Mouse (Mus musculus) CH12.LX (cell line): Measurements from ENCODE around the gene Cep55. TPM values are rescaled to one million over a fixed set of nuclear protein-coding genes. Genes with fewer than 3 reads are reported as not detected.

Experiments used
- DNase-seq: peaks from one replicate; pipeline ENCODE4 v3.0.0-alpha.2; 2013; ENCODE audit errors: extremely low read depth
- H3K27ac ChIP-seq: 2 replicates; pipeline ENCODE4 v1.5.1; 2012; ENCODE audit warnings: low read depth, mild to moderate bottlenecking, control low read depth, moderate library complexity; ENCODE audit not compliant: insufficient read depth
- H3K27me3 ChIP-seq: replicated peaks from 2 replicates; pipeline ENCODE3; 2012; ENCODE audit warnings: inconsistent platforms
- H3K36me3 ChIP-seq, 2 experiments: replicated peaks in 1 of 2; 2 replicates each; pipeline versions ENCODE3 to v1.6.1; 2012; ENCODE audit warnings: inconsistent platforms in 1 of 2, low read length in 1 of 2, mild to moderate bottlenecking in 1 of 2, mixed read lengths in 1 of 2, moderate library complexity in 1 of 2; ENCODE audit not compliant: control insufficient read depth in 1 of 2, insufficient read depth in 1 of 2
- H3K4me1 ChIP-seq, 2 experiments: 2 replicates each; pipeline ENCODE4 v1.6.1; 2012; ENCODE audit warnings: inconsistent platforms in 1 of 2, moderate library complexity in 1 of 2; ENCODE audit not compliant: insufficient read depth in 2 of 2, control insufficient read depth in 1 of 2
- H3K4me2 ChIP-seq: 2 replicates; pipeline ENCODE4 v1.6.1; 2012; ENCODE audit warnings: low read depth, mild to moderate bottlenecking, control low read depth; ENCODE audit not compliant: poor library complexity, insufficient read depth, severe bottlenecking
- H3K4me3 ChIP-seq, 3 experiments: fragments of 150-350 bp in 1 of 3; sonication (generic) in 1 of 3; replicated peaks in 1 of 3; 2 replicates each; pipeline versions ENCODE3 to v1.5.1; 2011 to 2012; ENCODE audit warnings: low read depth in 2 of 3, low read length in 2 of 3, mild to moderate bottlenecking in 2 of 3, moderate library complexity in 2 of 3, control low read depth in 1 of 3, improper control_type of control experiment in 1 of 3, inconsistent platforms in 1 of 3, mixed read lengths in 1 of 3; ENCODE audit not compliant: poor library complexity in 1 of 3
- H3K79me2 ChIP-seq: replicated peaks from 2 replicates; pipeline ENCODE4 v1.6.1; 2012; ENCODE audit warnings: mild to moderate bottlenecking, moderate library complexity; ENCODE audit not compliant: control insufficient read depth, poor library complexity, insufficient read depth, severe bottlenecking; ENCODE audit errors: extremely low read depth
- H3K9ac ChIP-seq: 2 replicates; pipeline ENCODE4 v1.6.1; 2012; ENCODE audit warnings: low read depth, mild to moderate bottlenecking, control low read depth, moderate library complexity; ENCODE audit not compliant: insufficient read depth
- H3K9me3 ChIP-seq: replicated peaks from 2 replicates; pipeline ENCODE3; 2012; ENCODE audit warnings: low read length, inconsistent platforms, mixed read lengths
- CTCF ChIP-seq, 2 experiments: IDR thresholded peaks in 1 of 2; conservative IDR thresholded peaks in 1 of 2; 2 replicates each; pipeline ENCODE4 v1.5.1; 2011 to 2012; ENCODE audit warnings: low read depth in 2 of 2, low read length in 2 of 2, improper control_type of control experiment in 1 of 2, inconsistent platforms in 1 of 2, mild to moderate bottlenecking in 1 of 2, moderate library complexity in 1 of 2
- ELF1 ChIP-seq: IDR thresholded peaks from 2 replicates; pipeline ENCODE4 v1.6.1; 2014; ENCODE audit warnings: low read depth, mild to moderate bottlenecking, inconsistent platforms, low read length, improper control_type of control experiment
- EP300 ChIP-seq: IDR thresholded peaks from 2 replicates; pipeline ENCODE4 v1.6.1; 2011; ENCODE audit warnings: low read length, improper control_type of control experiment
- ETS1 ChIP-seq: conservative IDR thresholded peaks from 2 replicates; pipeline ENCODE4 v1.6.1; 2012; ENCODE audit warnings: low read depth, mild to moderate bottlenecking, inconsistent platforms, low read length, improper control_type of control experiment, moderate library complexity
- HCFC1 ChIP-seq: IDR thresholded peaks from 2 replicates; pipeline ENCODE4 v1.6.1; 2012; ENCODE audit warnings: low read depth, mild to moderate bottlenecking, inconsistent platforms, low read length, improper control_type of control experiment
- IRF4 ChIP-seq: IDR thresholded peaks from 2 replicates; pipeline ENCODE4 v1.6.1; 2014; ENCODE audit warnings: low read depth, mild to moderate bottlenecking, inconsistent platforms, low read length, improper control_type of control experiment
- JUN ChIP-seq: IDR thresholded peaks from 2 replicates; pipeline ENCODE4 v1.6.1; 2011; ENCODE audit warnings: low read depth, mild to moderate bottlenecking, low read length, improper control_type of control experiment, moderate library complexity; ENCODE audit not compliant: insufficient read depth
- JUND ChIP-seq: conservative IDR thresholded peaks from 2 replicates; pipeline ENCODE4 v1.6.1; 2011; ENCODE audit warnings: low read depth, low read length, improper control_type of control experiment
- KAT2A ChIP-seq: IDR thresholded peaks from 2 replicates; pipeline ENCODE4 v1.6.1; 2012; ENCODE audit warnings: low read length, improper control_type of control experiment, inconsistent platforms; ENCODE audit not compliant: insufficient replicate concordance
- MAFK ChIP-seq: IDR thresholded peaks from 2 replicates; pipeline ENCODE4 v1.6.1; 2011; ENCODE audit warnings: low read length, improper control_type of control experiment; ENCODE audit not compliant: insufficient replicate concordance
- MAZ ChIP-seq: IDR thresholded peaks from 2 replicates; pipeline ENCODE4 v1.6.1; 2012; ENCODE audit warnings: low read depth, mild to moderate bottlenecking, inconsistent platforms, low read length, improper control_type of control experiment, moderate library complexity
- MEF2A ChIP-seq: IDR thresholded peaks from 2 replicates; pipeline ENCODE4 v1.6.1; 2014; ENCODE audit warnings: low read depth, mild to moderate bottlenecking, inconsistent platforms, low read length, improper control_type of control experiment, borderline replicate concordance
- MXI1 ChIP-seq: IDR thresholded peaks from 2 replicates; pipeline ENCODE4 v1.6.1; 2011; ENCODE audit warnings: mild to moderate bottlenecking, low read depth, low read length, improper control_type of control experiment
- MYC ChIP-seq: IDR thresholded peaks from 2 replicates; pipeline ENCODE4 v1.6.1; 2011; ENCODE audit warnings: low read depth, mild to moderate bottlenecking, improper control_type of control experiment, low read length
- SMC3 ChIP-seq: IDR thresholded peaks from 2 replicates; pipeline ENCODE4 v1.6.1; 2011; ENCODE audit warnings: low read depth, low read length, improper control_type of control experiment
- TBP ChIP-seq: conservative IDR thresholded peaks from 2 replicates; pipeline ENCODE4 v1.6.1; 2011; ENCODE audit warnings: low read depth, low read length, improper control_type of control experiment
- UBTF ChIP-seq: IDR thresholded peaks from 2 replicates; pipeline ENCODE4 v1.6.1; 2012; ENCODE audit warnings: low read depth, mild to moderate bottlenecking, inconsistent platforms, low read length, improper control_type of control experiment, moderate library complexity
- USF1 ChIP-seq: IDR thresholded peaks from 2 replicates; pipeline ENCODE4 v1.6.1; 2014; ENCODE audit warnings: low read depth, mild to moderate bottlenecking, inconsistent platforms, low read length, improper control_type of control experiment
- USF2 ChIP-seq: conservative IDR thresholded peaks from 2 replicates; pipeline ENCODE4 v1.6.1; 2011; ENCODE audit warnings: low read depth, low read length, improper control_type of control experiment
- ZKSCAN1 ChIP-seq: IDR thresholded peaks from 2 replicates; pipeline ENCODE4 v1.6.1; 2012; ENCODE audit warnings: low read depth, inconsistent platforms, low read length, improper control_type of control experiment, borderline replicate concordance
- ZMIZ1 ChIP-seq: IDR thresholded peaks from 2 replicates; pipeline ENCODE4 v1.6.1; 2012; ENCODE audit warnings: low read depth, mild to moderate bottlenecking, inconsistent platforms, low read length, improper control_type of control experiment
- ZNF384 ChIP-seq: IDR thresholded peaks from 2 replicates; pipeline ENCODE4 v1.6.1; 2012; ENCODE audit warnings: low read depth, low read length, improper control_type of control experiment, inconsistent platforms
- dilution Hi-C: fragments of 300-500 bp; cut with MboI; formaldehyde crosslinking; loops from 2 replicates; pipeline ENCODE4 v1.14.3; 2020; ENCODE audit warnings: low sequenced_read_pairs; ENCODE audit not compliant: extremely low pct_unique_long_range_greater_than_20kb, extremely low pct_ligation_motif_present
- in situ Hi-C: fragments of 300-500 bp; cut with MboI; formaldehyde crosslinking; loops from 3 replicates; pipeline ENCODE4 v1.14.3; 2019; ENCODE audit warnings: low sequenced_read_pairs, low pct_ligation_motif_present, low pct_unique_long_range_greater_than_20kb, mixed read lengths
- polyA plus RNA-seq: library from polyadenylated mRNA; unstranded; fragments of >175 nt; gene quantifications from 2 replicates; pipeline ENCODE4 v1.2.1, GENCODE M21; 2012; ENCODE audit warnings: low read depth; ENCODE audit not compliant: insufficient read length
- total RNA-seq, 2 experiments: library from RNA; depleted of rRNA; stranded (reverse); fragments of 300-350 nt in 1 of 2; fragments of >200 nt in 1 of 2; gene quantifications; 2 replicates each; pipeline ENCODE4 v1.2.3; 2012 to 2014

Gene Cep55
- total and polyA plus RNA-seq, 3 experiments: 29.6 to 76.2 (median 64.2) TPM

GRCm38 (mm10) chr19:38111056-38111455 lies 56.2 kb downstream of the Cep55 start:
- Histone ChIP-seq H3K27me3 (no peaks in the 10 kb centered on the region), H3K79me2 (no peaks in the 10 kb centered on the region), H3K9ac (no peak overlapping the region), H3K4me2 (no peak overlapping the region), H3K36me3 (no peaks in the 10 kb centered on the region), H3K4me3 (no peak overlapping the region), H3K4me1 (peaks cover 4 to 35% of the 10 kb centered on the region in 2 experiments; a peak in 3 of 4 replicates), H3K27ac (no peak overlapping the region), H3K9me3 (no peaks in the 10 kb centered on the region)
- no peak for TF ChIP-seq KAT2A
- no peak for TF ChIP-seq JUN
- no peak for TF ChIP-seq ELF1
- TF ChIP-seq ZNF384: peak; percentile 52
- dilution Hi-C loops (no loop called here), in situ Hi-C loops (no loop called here)
- no peak for DNase-seq

- in situ Hi-C loops: no loop called here
- Histone ChIP-seq H3K4me2 (no peak overlapping the region), H3K27me3 (no peaks in the 10 kb centered on the region), H3K4me1 (peaks cover 4 to 33% of the 10 kb centered on the region in 2 experiments; a peak in 3 of 4 replicates), H3K9ac (no peak overlapping the region), H3K4me3 (no peak overlapping the region)
- no peak for DNase-seq
- TF ChIP-seq JUND: no peak
- TF ChIP-seq CTCF (conservative IDR thresholded peaks at IDR 0.05 in 1 of 2, IDR thresholded peaks at IDR 0.05 in 1 of 2; ENCODE audit: low read depth in 2 of 2, low read length in 2 of 2): no peak
- TF ChIP-seq TBP: no peak
- TF ChIP-seq MYC: no peak
- TF ChIP-seq MEF2A: no peak
- no peak for TF ChIP-seq EP300
- TF ChIP-seq IRF4: no peak
- TF ChIP-seq HCFC1: no peak
- TF ChIP-seq ZKSCAN1: no peak
- TF ChIP-seq ZMIZ1: no peak
- TF ChIP-seq ETS1: no peak
- no peak for TF ChIP-seq SMC3
- TF ChIP-seq USF2: no peak
- no peak for TF ChIP-seq USF1
- no peak for TF ChIP-seq MAFK
- no peak for TF ChIP-seq ZNF384
- no peak for TF ChIP-seq MAZ
- TF ChIP-seq UBTF: no peak
- no peak for TF ChIP-seq MXI1
- TF ChIP-seq, all 38 proteins: peak for 0
- H3K27ac ChIP-seq: no peak overlapping the region
- H3K9me3 ChIP-seq: no peaks in the 10 kb centered on the region
- no peaks in the 10 kb centered on the region for H3K36me3 ChIP-seq
- no peaks in the 10 kb centered on the region for H3K79me2 ChIP-seq
- dilution Hi-C loops: no loop called here
Observed at GRCm38 (mm10) chr19:38112575-38112974, 57.8 kb downstream of the Cep55 start.
